Mouse (Mus musculus): Measurements from ENCODE around the gene Cops3.

DNA sequence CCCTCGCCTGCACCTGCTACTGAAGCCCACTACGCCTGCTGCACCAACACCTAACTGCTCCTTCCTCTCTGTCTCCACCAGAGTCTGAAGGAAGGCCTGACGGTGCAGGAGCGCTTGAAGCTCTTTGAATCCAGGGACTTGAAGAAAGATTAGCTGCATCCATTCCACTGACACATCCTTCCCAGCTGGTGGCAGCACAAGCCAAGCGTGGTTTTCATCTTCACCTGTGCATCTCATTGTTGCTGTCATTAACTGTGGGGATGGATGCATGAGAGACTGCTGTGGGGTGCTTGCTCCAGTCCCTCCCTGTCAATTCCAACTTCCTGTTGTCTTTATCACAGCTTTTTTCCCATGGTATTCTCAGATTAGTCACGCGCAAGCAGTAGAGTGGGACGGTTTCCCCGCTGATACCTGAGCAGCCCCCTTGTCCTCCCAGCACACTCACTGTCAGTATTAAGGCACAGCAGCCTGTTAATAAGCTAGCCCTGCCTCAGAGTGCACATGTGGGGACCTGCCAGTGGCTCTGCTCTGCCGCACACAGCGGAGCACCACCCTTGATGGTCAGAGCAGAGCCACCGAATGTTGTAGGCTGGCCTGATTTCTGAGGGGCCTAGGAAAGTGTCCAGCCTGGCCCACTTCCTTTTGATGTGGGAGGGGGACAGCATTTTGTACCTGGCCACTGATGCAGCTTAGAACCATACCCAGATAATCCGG is 64.0 kb downstream of the Cops3 start:
- no peak for TF ChIP-seq CTCF (IDR thresholded peaks at IDR 0.05; ENCODE audit: control insufficient read depth, insufficient read depth, insufficient replicate concordance, low read depth, low read length)
- TF ChIP-seq POLR2A (IDR thresholded peaks at IDR 0.05; ENCODE audit: control insufficient read depth, low read depth, low read length), result no peak

All from testis, adult 2 months (tissue).